Mouse (Mus musculus): ENCODE measurements around the gene Olfr430. TPM values are rescaled to one million over a fixed set of nuclear protein-coding genes. Genes with fewer than 3 reads are reported as not detected.

The Olfr430 gene
- polyA plus RNA-seq, 1 experiment from 2014 or later = not detected

- ATAC-seq (ENCODE audit: low read depth) = no peak
- Histone ChIP-seq H3K27me3 (no peaks in the 10 kb centered on the region), H3K4me3 (replicated peaks) (no peak overlapping the region), H3K9me3 (replicated peaks) (no peaks in the 10 kb centered on the region), H3K4me2 (no peak overlapping the region), H3K4me1 (replicated peaks) (no peaks in the 10 kb centered on the region), H3K36me3 (no peaks in the 10 kb centered on the region), H3K27ac (no peak overlapping the region), H3K9ac (no peak overlapping the region)
- 62% methylated on average over 4 of the region's 4 CpGs for WGBS (ENCODE audit: insufficient replicate concordance)
- no peak for DNase-seq
These were observed 14.9 kb upstream of the Olfr430 start for GRCm38 (mm10) chr1:174051515-174051914.

- Histone ChIP-seq H3K36me3 (no peaks in the 10 kb centered on the region), H3K9me3 (replicated peaks) (no peaks in the 10 kb centered on the region), H3K4me2 (no peak overlapping the region), H3K27ac (no peak overlapping the region), H3K4me3 (replicated peaks) (no peak overlapping the region), H3K4me1 (replicated peaks) (no peaks in the 10 kb centered on the region), H3K27me3 (no peaks in the 10 kb centered on the region), H3K9ac (no peak overlapping the region)
- 52% methylated on average over 5 of the region's 5 CpGs for WGBS (ENCODE audit: insufficient replicate concordance)
- ATAC-seq (ENCODE audit: low read depth) = no peak
- DNase-seq = no peak
These were observed 14.4 kb upstream of the Olfr430 start for GRCm38 (mm10) chr1:174051931-174052536.

GRCm38 (mm10) chr1:174052981-174053380, 13.4 kb upstream of the Olfr430 start:
- 60% methylated on average over 3 of the region's 3 CpGs for WGBS (ENCODE audit: insufficient replicate concordance)

GRCm38 (mm10) chr1:174055248-174055647, 11.2 kb upstream of the Olfr430 start:
- H3K9me3 ChIP-seq (replicated peaks) = no peaks in the 10 kb centered on the region
- no peaks in the 10 kb centered on the region for H3K36me3 ChIP-seq
- WGBS (ENCODE audit: insufficient replicate concordance) = 50% methylated on average over 2 of the region's 2 CpGs
- H3K27ac ChIP-seq = no peak overlapping the region
- H3K27me3 ChIP-seq = no peaks in the 10 kb centered on the region
- no peak overlapping the region for H3K4me2 ChIP-seq
- H3K4me1 ChIP-seq (replicated peaks) = no peaks in the 10 kb centered on the region
- DNase-seq (no peak), ATAC-seq (ENCODE audit: low read depth) (no peak)
- no peak overlapping the region for H3K4me3 ChIP-seq (replicated peaks)
- H3K9ac ChIP-seq = no peak overlapping the region

More at GRCm38 (mm10) chr1:174052981-174053380, 13.4 kb upstream of the Olfr430 start:
- Histone ChIP-seq H3K9me3 (replicated peaks) (no peaks in the 10 kb centered on the region), H3K27ac (no peak overlapping the region), H3K4me2 (no peak overlapping the region), H3K9ac (no peak overlapping the region), H3K36me3 (no peaks in the 10 kb centered on the region), H3K4me3 (replicated peaks) (no peak overlapping the region), H3K4me1 (replicated peaks) (no peaks in the 10 kb centered on the region), H3K27me3 (no peaks in the 10 kb centered on the region)
- ATAC-seq (ENCODE audit: low read depth) (no peak), DNase-seq (no peak)

GRCm38 (mm10) chr1:174084031-174084430, 17.6 kb downstream of the Olfr430 start, which contains the start of gene Olfr429:
Olfr429 (plus strand) TSS chr1:174084331.
- no peak within 1 kb of the TSS for H3K4me3 ChIP-seq (replicated peaks)
- WGBS (ENCODE audit: insufficient replicate concordance) = 65% methylated on average over 2 of the region's 2 CpGs
- no peaks in the 10 kb centered on the region for H3K4me1 ChIP-seq (replicated peaks)
- H3K27me3 ChIP-seq = no peaks in the 10 kb centered on the region
- DNase-seq = no peak
- no peak within 1 kb of the TSS for H3K4me2 ChIP-seq
- H3K27ac ChIP-seq = no peak within 1 kb of the TSS
- no peak within 1 kb of the TSS for H3K9ac ChIP-seq
- no peaks in the 10 kb centered on the region for H3K36me3 ChIP-seq
- no peaks in the 10 kb centered on the region for H3K9me3 ChIP-seq (replicated peaks)
- no peak for ATAC-seq (ENCODE audit: low read depth)

DNA sequence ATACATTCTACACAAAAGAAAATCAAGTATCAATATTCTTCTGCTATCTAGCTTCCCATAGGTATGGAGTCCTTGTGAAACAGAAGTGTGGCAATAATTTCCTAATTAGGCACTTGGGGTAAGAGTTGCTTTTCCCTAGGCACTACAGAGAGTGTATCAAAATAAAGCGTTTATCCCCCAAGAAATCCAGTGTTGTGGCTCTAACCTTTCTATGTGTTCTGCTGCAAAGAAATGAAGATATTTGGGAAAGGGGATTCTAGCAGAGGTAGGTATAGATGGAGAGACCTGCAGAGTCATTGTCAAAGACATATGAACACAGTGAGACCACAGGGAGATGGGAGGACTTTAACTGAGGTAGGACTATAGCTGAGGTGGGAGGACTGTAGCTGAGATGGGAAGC, 30.2 kb downstream of the Olfr430 start, which contains the start of gene Olfr427:
Gene Olfr427 (plus strand): TSS at position 301 of the 400 bp plus-strand sequence.
- H3K4me3 ChIP-seq (replicated peaks) = no peak within 1 kb of the TSS
- H3K27ac ChIP-seq = no peak within 1 kb of the TSS
- no peaks in the 10 kb centered on the region for H3K4me1 ChIP-seq (replicated peaks)
- H3K9me3 ChIP-seq (replicated peaks) = no peaks in the 10 kb centered on the region
- H3K9ac ChIP-seq = no peak within 1 kb of the TSS
- H3K36me3 ChIP-seq = no peaks in the 10 kb centered on the region
- H3K4me2 ChIP-seq = no peak within 1 kb of the TSS
- no peaks in the 10 kb centered on the region for H3K27me3 ChIP-seq
- WGBS (ENCODE audit: insufficient replicate concordance) = 61% methylated on average over 1 of the region's 1 CpGs
- ATAC-seq (ENCODE audit: low read depth) = no peak
- DNase-seq = no peak

GRCm38 (mm10) chr1:174103735-174104134, 37.3 kb downstream of the Olfr430 start:
- 49% methylated on average over 2 of the region's 2 CpGs for WGBS (ENCODE audit: insufficient replicate concordance)
- DNase-seq = no peak

GRCm38 (mm10) chr1:174121062-174121461, 54.7 kb downstream of the Olfr430 start, which contains the start of gene Olfr231:
Olfr231 (minus strand) TSS chr1:174121162.
- H3K4me1 ChIP-seq (replicated peaks) = no peaks in the 10 kb centered on the region
- WGBS (ENCODE audit: insufficient replicate concordance) = 35% methylated on average over 2 of the region's 2 CpGs

More at GRCm38 (mm10) chr1:174103735-174104134, 37.3 kb downstream of the Olfr430 start:
- no peaks in the 10 kb centered on the region for H3K27me3 ChIP-seq
- H3K27ac ChIP-seq = no peak overlapping the region
- H3K4me1 ChIP-seq (replicated peaks) = no peaks in the 10 kb centered on the region
- ATAC-seq (ENCODE audit: low read depth) = no peak
- no peak overlapping the region for H3K4me3 ChIP-seq (replicated peaks)
- H3K4me2 ChIP-seq = no peak overlapping the region
- H3K9ac ChIP-seq = no peak overlapping the region
- H3K9me3 ChIP-seq (replicated peaks) = no peaks in the 10 kb centered on the region
- H3K36me3 ChIP-seq = no peaks in the 10 kb centered on the region

More at GRCm38 (mm10) chr1:174121062-174121461, 54.7 kb downstream of the Olfr430 start, which contains the start of gene Olfr231:
- Histone ChIP-seq H3K4me2 (no peak within 1 kb of the TSS), H3K36me3 (no peaks in the 10 kb centered on the region), H3K27me3 (no peaks in the 10 kb centered on the region), H3K27ac (no peak within 1 kb of the TSS), H3K4me3 (replicated peaks) (no peak within 1 kb of the TSS), H3K9ac (no peak within 1 kb of the TSS), H3K9me3 (replicated peaks) (no peaks in the 10 kb centered on the region)
- no peak for DNase-seq
- ATAC-seq (ENCODE audit: low read depth) = no peak

Other genes with a start within 250 kb of the Olfr430 start
- 1.5 and 1.8 TPM in 2 replicates for gene Ifi211, start 153.6 kb upstream of the Olfr430 start, polyA plus RNA-seq (2015; fragmentation: Nextera tagmentation; extraction: Ambion mirVana)
- 3.2 and 5.1 TPM in 2 replicates for gene Mndal, start 124.1 kb upstream of the Olfr430 start, polyA plus RNA-seq (2015; fragmentation: Nextera tagmentation; extraction: Ambion mirVana)
- gene Ifi203, start 123.9 kb upstream of the Olfr430 start, polyA plus RNA-seq (2015; fragmentation: Nextera tagmentation; extraction: Ambion mirVana) = 2.6 and 3.9 TPM in 2 replicates
- gene Ifi202b, start 83.9 kb upstream of the Olfr430 start, polyA plus RNA-seq (2015; fragmentation: Nextera tagmentation; extraction: Ambion mirVana) = not detected in 2 replicates
- gene Ifi205, start 34.8 kb upstream of the Olfr430 start, polyA plus RNA-seq (2015; fragmentation: Nextera tagmentation; extraction: Ambion mirVana) = 0.27 and 0.82 TPM in 2 replicates
- 0.07 and 0.14 TPM in 2 replicates for gene Olfr433, start 25.9 kb upstream of the Olfr430 start, polyA plus RNA-seq (2015; fragmentation: Nextera tagmentation; extraction: Ambion mirVana)
- gene Olfr432, start 17.4 kb upstream of the Olfr430 start, polyA plus RNA-seq (2015; fragmentation: Nextera tagmentation; extraction: Ambion mirVana) = not detected in 2 replicates
- not detected in 2 replicates for gene Olfr429, start 17.7 kb downstream of the Olfr430 start, polyA plus RNA-seq (2015; fragmentation: Nextera tagmentation; extraction: Ambion mirVana)
- gene Olfr427, start 30.3 kb downstream of the Olfr430 start, polyA plus RNA-seq (2015; fragmentation: Nextera tagmentation; extraction: Ambion mirVana) = not detected in 2 replicates
- not detected in 2 replicates for gene Olfr231, start 54.6 kb downstream of the Olfr430 start, polyA plus RNA-seq (2015; fragmentation: Nextera tagmentation; extraction: Ambion mirVana)
- not detected in 2 replicates for gene Olfr424, start 64.9 kb downstream of the Olfr430 start, polyA plus RNA-seq (2015; fragmentation: Nextera tagmentation; extraction: Ambion mirVana)
- 0.58 and 0.64 TPM in 2 replicates for gene Olfr420, start 89.0 kb downstream of the Olfr430 start, polyA plus RNA-seq (2015; fragmentation: Nextera tagmentation; extraction: Ambion mirVana)
- gene Spta1, start 106.2 kb downstream of the Olfr430 start, polyA plus RNA-seq (2015; fragmentation: Nextera tagmentation; extraction: Ambion mirVana) = 25.7 and 33.7 TPM in 2 replicates
- gene Olfr419, start 185.5 kb downstream of the Olfr430 start, polyA plus RNA-seq (2015; fragmentation: Nextera tagmentation; extraction: Ambion mirVana) = 0.08 and 0.09 TPM in 2 replicates

Measured in liver, embryonic 13.5 days (tissue).